Mouse (Mus musculus) megakaryocyte, embryonic 14.5 days (primary cell): ENCODE results near the gene Pitpnb.

Experiments
- FLI1 ChIP-seq: IDR thresholded peaks from 2 replicates; pipeline ENCODE4 v1.6.1; 2012; ENCODE audit warnings: low read length, inconsistent platforms, mixed read lengths
- GATA1 ChIP-seq: IDR thresholded peaks from 3 replicates; pipeline ENCODE4 v1.6.1; 2012; ENCODE audit warnings: mixed read lengths, low read length, inconsistent platforms, borderline replicate concordance

GRCm38 (mm10) chr5:111335939-111336691 is 5.6 kb downstream of the Pitpnb start:
- TF ChIP-seq GATA1, result no peak
- TF ChIP-seq FLI1, result no peak
